Mouse (Mus musculus): ENCODE results near the gene Myh11.

GRCm38 (mm10) chr16:14312914-14313313 lies 21.7 kb upstream of the Myh11 start:
- TF ChIP-seq ZC3H11A (IDR thresholded peaks at IDR 0.05; ENCODE audit: borderline replicate concordance, low read depth, low read length) (no peak), ZNF384 (IDR thresholded peaks at IDR 0.05; ENCODE audit: low read depth, low read length) (no peak), CHD2 (IDR thresholded peaks at IDR 0.05; ENCODE audit: low read depth, low read length) (no peak), MAFK (IDR thresholded peaks at IDR 0.05; ENCODE audit: insufficient read depth, low read depth, low read length) (no peak)

Data from ES-E14 (cell line).